Mouse (Mus musculus) kidney, adult 9 months (tissue): ENCODE results near the gene Camkv.

ENCODE experiments used
- DNase-seq: peaks from one replicate; pipeline ENCODE4 v3.0.0; 2022

Gene Camkv

GRCm38 (mm10) chr9:107995513-107995912, 60.0 kb downstream of the Camkv start:
- DNase-seq, result no peak

- no peak for DNase-seq
Measured at GRCm38 (mm10) chr9:107996049-107996448, 60.6 kb downstream of the Camkv start, which contains the start of gene Gm20662. Gene Gm20662, plus strand, starts transcription at chr9:107996349.
